Mouse (Mus musculus): ENCODE measurements around the gene Cbfb.
"Not testable (repeated sequence)": the region's sequence is repeated elsewhere in the genome, so short reads cannot be mapped to it uniquely, and the experiment has no call there.

Cbfb gene

GRCm38 (mm10) chr8:105182201-105182600 lies 11.7 kb downstream of the Cbfb start:
- no peak for DNase-seq (ENCODE audit: low read depth, low spot score)

DNA sequence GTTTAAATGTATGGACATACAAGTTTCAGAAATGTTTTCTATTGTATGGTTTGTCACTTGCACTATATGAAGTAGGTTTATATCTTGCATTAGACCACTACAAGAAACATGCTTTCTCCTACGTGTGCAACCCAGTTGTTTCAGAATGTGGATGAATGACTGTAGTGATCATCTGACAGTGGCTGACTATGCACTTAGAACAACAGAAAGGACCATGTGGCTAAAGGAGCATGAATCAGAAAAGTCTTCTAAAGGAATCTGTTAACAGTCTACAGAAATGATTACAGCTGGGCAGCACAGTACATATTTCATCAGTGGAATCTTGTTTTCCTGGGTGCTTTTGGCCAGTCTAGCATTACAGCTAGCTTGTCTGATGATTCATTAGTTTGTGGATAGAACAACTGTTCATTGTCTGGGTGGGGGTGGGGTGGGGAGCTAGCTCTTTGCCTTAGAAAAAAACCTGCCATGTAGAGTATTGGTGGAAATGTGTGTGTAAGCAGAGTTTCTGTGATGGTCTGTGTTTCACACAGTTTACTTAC lies 16.1 kb downstream of the Cbfb start:
- peak; percentile 68 for DNase-seq (ENCODE audit: low read depth, low spot score)

DNA sequence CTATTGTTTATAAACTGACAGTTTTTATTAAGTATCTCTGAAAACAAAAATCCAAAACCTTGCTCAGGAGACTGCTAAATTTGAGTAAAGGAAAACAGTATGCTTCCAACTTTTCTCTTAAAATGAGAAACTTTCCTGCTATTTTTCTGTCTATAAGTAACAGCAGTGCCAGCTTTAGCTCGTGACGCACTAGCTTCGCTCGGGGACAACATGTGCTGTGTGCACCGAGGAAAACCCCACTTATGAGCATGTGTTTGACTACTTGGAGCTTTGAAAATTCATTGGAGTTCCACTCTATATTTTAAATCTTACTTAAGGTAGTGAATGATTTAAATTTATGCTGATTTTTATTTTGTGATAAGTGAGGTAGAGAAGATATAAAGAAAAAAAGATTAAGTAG lies 21.7 kb downstream of the Cbfb start:
- peak; percentile 35 for DNase-seq (ENCODE audit: low read depth, low spot score)

DNA sequence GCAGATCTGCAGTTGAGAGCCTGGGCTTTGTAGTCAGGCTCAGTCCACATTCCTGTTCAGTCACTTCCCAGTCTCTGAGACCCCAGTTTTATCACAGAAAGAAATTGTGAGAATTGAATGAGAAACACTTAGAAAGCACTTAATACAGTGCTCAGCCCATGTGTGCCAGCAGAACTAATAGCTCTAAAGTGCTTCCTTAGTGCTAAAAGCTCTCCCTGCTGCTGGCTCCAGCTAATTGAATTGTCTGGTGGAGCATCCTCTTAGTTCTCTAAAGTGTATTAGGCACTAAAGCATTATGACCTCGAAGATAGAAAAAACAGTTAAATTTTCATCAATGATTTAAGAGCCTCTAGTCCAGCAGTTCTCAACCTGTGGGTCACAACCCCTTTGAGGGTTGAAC lies 35.3 kb downstream of the Cbfb start:
- DNase-seq (ENCODE audit: low read depth, low spot score), result no peak

DNA sequence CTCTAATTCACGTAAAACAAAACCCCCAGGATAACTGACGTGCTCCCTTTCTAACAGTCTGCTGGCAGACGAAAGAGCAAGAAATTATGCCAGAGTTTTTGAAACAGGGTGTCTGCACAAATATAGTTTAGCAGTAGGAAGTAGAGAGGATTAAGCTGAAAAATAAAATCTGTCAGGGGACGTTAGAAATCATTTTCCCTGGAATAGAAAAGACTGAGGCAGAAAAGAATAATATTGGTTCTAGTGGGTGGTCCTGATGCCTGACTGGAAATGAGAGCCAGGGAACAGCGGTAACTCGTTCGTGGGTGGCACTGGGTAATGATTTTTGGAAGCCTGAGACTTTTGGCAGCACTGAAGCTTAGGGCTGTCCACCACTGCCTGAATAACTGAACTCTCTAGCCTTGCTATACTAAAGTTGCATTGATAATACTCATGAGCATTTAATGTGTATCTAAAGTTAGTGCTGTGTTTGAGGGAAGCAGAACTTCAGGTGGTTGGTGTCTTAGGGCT lies 36.3 kb downstream of the Cbfb start:
- DNase-seq (ENCODE audit: low read depth, low spot score), result peak; percentile 24

- DNase-seq (ENCODE audit: low read depth, low spot score), result no peak
Observed at GRCm38 (mm10) chr8:105207675-105208273, 37.3 kb downstream of the Cbfb start.

- peak; percentile 9 for DNase-seq (ENCODE audit: low read depth, low spot score)
Observed at GRCm38 (mm10) chr8:105209153-105210110, 39.0 kb downstream of the Cbfb start.

DNA sequence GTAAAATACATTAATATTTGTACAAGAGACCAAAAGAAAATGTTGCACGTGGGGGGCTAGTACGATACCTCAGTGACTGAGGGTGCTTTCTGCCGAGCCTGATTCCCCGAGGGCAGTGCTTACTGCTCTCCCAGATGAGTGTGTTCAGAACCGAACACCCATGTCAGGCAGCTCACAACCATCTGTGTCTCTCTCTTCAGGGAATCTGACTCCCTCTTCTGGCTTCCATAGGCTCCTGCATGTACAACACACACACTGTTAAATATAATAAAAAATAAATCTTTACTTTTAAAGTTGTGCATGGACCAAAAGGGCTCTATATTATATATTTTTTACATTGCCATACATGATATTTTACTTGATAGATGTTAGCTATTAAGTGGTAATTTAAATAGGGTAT lies 43.6 kb downstream of the Cbfb start:
- DNase-seq (ENCODE audit: low read depth, low spot score), result no peak

- DNase-seq (ENCODE audit: low read depth, low spot score), result peak; percentile 71
Observed at GRCm38 (mm10) chr8:105217926-105218522, 47.5 kb downstream of the Cbfb start.

DNA sequence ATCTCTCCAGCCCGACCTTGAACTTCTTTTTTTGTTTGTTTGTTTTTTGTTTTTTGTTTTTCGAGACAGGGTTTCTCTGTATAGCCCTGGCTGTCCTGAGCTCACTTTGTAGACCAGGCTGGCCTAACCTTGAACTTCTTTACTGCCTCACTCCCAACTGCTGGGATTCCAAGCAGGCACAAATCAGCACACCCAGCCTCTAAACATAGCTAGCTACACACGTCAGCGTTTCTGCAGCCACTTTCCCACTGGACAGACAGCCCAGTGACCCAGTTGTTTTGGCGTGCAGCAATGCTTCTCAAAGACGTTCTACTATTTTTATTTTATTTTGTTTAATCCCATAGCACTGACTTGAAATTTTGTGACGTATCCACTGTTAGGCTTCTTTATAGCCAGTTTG lies 53.4 kb downstream of the Cbfb start:
- DNase-seq (ENCODE audit: low read depth, low spot score), result peak; percentile 13

GRCm38 (mm10) chr8:105224413-105225271 lies 54.2 kb downstream of the Cbfb start, which contains the start of gene D230025D16Rik:
Gene D230025D16Rik (plus strand): TSS chr8:105225145.
- peak; percentile 98 for DNase-seq (ENCODE audit: low read depth, low spot score)

- DNase-seq (ENCODE audit: low read depth, low spot score), result no peak
Observed at GRCm38 (mm10) chr8:105225272-105225593, 54.8 kb downstream of the Cbfb start.

DNA sequence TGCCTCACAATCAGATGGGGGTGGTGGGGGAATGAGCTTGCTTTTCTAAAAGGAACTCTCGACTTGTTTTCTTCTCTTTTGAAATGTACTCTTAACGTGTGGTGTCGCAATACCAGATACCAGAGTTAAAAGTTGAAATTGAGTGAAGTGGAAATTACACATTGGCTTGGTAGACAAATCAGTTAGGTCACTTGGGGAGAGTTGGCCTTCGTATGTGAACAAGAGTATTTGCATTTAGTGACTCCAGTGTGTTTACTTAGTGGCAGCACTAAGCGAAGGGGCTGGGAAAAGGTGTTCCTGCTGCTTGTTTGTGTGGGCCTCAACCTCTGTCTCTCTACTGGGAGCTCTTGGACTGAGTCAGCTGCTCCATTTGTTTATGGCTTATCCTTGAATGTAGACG lies 55.4 kb downstream of the Cbfb start:
- DNase-seq (ENCODE audit: low read depth, low spot score), result no peak

DNA sequence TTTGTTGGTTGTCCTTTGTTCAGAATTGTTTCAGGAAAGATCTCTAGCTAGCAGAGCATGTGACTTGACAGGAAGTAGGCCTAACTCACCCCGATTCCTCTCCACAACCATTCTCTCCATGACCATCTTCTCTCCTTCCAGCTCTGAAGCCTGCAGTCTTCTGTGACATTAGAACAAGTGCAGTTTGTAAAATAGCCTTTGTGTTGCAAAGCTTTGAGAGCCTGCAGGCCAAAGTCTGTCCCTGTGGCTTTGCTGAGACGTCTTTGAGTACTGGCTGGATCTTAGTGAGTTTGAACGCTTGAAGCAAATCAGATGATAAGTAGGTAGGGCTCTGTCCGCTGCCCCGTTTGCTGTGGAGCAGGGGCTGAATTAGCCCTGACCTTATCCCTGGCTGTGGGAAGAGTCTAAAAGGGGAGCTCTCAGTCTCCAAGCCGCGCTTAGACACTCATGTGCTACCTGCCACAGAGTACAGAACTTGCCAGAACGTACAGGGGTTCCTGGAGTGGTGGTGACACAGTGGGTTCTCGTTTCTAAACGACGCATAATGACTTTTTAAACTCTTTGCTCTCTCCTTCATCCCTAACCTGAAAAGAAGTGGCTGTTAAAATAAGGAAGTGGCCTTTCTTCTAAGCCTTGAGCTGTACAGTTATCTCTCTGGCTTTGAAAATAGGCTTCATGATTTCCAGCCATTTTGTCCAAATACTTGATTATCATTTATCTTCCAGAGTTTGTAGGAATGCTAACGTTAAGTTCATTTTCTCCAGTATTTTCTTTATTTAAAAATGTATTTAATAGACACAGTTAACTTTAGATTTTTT lies 61.2 kb downstream of the Cbfb start:
- DNase-seq (ENCODE audit: low read depth, low spot score), result no peak

- DNase-seq (ENCODE audit: low read depth, low spot score), result not testable (repeated sequence)
Observed at GRCm38 (mm10) chr8:105232321-105232693, 61.8 kb downstream of the Cbfb start.

DNA sequence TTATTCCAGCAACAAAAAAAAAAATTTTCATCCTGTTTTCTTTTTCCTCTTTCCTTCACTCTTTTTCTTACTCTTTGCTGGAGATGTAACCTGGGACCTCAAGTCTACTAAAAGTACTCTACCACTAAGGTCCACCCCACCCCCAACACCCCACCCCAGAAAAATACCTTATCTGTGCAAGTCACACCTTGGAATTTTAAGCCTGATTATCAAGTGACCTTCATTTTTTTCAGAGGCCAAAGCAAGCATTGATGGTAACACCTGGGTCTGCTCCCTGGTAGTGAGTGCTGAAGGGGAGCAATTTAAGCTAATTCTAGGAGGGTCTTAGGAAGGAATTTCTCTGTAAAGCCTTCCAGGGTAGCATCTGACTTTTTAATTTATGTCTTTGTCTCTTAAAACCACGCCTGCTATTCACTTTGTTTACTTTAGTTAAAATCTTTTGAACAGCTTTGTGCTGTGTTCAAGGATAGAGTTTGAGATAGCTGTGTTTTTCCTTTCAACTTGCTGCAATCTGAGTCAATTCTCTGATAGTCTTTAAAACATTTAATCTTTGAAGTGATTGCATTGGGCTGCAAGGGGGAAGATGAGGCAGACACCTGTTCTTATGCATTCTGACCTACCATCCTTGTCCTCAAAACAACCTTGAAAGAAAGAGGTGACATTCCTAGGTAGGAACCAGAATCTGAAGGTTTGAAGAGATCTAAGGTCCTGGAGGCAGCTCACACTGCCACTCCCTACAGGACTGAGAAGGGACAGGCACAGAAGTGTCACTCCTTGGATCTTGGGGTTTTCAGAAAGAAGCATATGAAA lies 62.9 kb downstream of the Cbfb start:
- no peak for DNase-seq (ENCODE audit: low read depth, low spot score)

GRCm38 (mm10) chr8:105235206-105235605 lies 64.7 kb downstream of the Cbfb start:
- no peak for DNase-seq (ENCODE audit: low read depth, low spot score)

GRCm38 (mm10) chr8:105237442-105238142 lies 67.1 kb downstream of the Cbfb start:
- DNase-seq (ENCODE audit: low read depth, low spot score), result no peak

GRCm38 (mm10) chr8:105241016-105241415 lies 70.5 kb downstream of the Cbfb start:
- DNase-seq (ENCODE audit: low read depth, low spot score), result no peak
